Mouse (Mus musculus): ENCODE data around the gene Plvap.

Gene Plvap

DNA sequence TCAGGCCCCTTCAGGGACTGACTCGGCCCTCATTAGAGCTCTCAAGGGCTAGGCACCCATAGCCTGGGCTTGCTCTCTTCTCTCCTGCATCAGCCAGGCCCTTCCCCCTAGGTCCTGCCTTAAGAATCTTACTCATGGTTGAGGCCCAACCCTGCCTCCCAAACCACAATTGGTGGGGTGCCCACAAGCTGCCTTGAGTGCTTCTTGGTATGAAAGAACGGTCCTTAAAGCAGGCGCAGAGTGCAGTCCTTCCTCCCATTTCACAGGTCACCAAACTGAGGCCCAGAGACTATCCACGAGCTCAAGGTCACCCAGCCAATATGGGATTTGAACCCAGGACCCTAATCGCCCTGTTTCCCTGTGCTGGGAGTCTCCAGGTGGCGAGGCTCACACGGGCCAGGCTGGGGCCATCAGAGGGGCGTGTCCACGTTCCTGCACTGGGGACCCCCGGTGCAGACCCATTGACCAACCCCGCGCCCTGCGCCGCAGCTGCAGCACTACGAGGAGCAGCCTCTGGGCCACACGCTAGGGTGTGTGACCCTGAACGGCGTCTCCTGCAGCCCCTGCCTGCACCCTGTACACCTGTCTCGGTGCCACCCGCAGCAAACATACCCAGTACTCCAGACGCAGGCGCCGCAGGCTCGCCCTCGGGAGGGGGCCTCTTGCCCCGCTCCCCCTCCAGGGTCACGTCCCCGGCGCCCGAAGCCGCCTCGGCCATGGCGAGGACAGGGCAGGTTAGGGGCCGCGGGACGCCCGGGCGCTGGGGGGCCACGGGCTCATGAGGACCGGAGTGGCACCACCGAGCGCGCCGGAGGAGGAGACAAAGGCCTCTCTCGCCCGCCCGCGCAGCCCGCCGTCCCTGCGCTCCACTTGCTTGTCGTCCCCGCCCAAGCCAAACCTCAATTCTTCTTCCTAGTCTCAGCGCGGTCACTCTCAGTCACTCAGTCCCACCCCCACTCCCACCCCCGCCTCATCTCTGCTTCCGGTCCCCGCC is 26.1 kb downstream of the Plvap start, which contains the start of gene Ano8:
Ano8 (minus strand) TSS at position 822 of the 994 bp plus-strand sequence.
- DNase-seq = peak; percentile 86

DNA sequence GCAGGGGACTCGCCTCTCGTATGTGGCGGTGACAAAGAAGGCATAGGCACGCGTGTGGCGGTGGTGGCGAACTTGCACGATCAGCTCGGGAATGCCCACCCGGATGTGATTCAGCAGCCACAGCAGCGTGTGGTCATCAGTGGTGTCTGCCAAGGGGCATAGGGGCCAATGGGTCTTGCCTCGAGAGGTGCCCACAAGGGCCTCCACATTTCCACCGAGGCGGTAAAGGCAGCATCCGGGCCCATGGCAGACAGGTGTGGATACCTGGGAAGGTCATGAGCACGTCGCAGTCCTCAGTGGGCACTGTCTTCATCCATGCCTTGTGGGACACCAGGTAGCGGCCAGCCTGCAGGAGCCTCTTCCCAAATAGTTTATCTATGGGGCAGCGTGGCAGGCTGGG is 26.8 kb downstream of the Plvap start:
- DNase-seq = no peak

DNA sequence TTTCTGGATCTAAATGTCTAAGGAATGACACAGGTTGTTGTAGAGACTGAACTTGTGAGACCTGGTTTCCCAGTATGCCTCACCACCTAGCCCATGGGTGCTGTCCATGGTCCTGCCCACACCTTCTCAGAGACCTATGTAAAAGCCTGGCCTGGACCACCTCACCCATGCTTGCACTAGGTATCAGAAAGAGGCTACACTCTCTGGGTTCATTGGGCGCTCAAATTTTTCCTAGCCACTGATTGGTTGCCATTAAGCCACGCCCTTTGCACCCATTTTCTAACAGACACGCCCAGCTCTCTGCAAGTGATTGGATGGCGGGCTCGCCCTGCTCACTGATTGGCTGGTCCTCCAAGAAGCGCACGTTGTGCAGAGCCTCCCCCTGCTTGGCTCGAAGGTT is 27.6 kb downstream of the Plvap start:
- DNase-seq = no peak

DNA sequence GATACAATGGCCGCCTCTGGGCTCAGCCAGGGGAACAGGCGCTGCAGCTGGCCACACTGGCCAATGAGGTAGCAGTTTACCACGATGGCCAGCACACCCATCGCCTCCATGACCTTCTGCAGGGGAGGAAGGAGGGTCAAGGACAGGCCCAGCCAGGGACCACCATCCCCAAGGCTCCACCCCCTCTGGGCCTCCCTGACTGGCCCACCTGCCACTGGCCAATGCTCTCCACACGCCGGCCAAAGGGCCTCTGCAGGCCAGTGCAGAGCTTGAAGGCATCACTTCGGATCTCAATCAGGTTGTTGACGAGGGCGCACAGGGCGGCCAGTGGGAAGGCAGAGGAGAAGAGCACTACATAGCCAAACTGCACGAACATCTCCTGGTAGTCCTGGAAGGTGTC is 32.6 kb downstream of the Plvap start:
- DNase-seq = no peak

- DNase-seq = peak; percentile 67
Observed at GRCm38 (mm10) chr8:71477196-71477845, 34.2 kb downstream of the Plvap start.

DNA sequence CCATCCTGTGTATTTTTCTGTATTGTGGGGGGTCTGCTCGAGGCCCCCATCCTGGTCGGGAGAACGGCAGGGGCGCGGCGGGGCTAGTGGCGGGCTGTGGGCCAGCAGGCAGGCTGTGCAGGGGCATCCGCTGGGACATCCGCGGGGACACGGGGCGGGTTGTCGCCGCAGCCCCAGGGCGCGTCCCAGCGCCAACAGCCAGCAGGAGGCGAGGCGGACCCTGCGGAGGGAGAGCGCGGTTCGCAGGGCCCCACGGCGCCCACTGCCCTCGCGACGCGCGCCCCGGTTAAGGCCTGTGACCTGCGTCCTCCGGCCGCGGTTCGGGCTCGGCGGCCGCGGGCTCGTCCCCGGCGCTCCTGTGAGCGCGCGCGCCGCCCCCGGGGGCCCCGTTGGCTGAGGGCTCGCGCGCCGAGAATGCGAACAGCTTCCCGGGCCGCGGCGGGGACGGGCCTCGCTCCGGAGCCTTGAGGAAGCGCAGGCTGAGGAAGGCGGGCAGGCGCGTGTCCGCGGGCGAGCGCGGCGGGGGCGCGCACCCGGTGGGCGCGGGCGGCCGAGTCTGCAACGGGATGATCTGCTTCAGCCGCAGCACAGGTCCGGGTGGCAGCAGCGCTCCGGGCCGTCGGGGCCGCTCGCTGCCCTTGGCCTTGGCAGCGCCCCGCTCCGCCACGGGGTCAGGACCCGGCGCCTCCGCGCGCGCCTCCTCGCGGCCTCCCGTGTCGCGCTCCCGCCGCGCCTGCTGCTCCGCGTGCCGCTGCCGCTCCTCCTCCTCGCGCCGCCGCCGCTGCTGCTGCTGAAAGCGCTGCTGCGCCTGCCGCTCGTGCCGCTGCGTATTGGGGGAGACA is 35.2 kb downstream of the Plvap start:
- peak; percentile 85 for DNase-seq

DNA sequence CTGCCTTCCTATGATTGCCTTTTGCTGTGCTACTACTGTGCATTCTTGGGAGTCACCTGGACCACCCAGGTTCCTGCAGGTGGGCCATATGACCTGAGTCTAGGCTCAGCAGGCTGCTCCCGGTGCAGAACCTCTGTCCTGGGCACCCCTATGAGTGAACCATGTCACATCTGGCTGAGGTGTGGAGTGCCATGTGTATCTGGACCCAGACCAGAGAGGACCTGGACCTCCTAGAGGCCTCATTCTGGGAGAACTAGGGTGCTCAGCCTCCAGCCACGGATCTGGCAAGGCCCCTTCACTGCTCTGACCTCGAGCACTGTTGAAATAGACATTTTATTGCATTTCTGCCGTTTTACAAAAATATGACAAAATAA is 35.9 kb downstream of the Plvap start:
- DNase-seq = peak; percentile 67

- DNase-seq = peak; percentile 82
Observed at GRCm38 (mm10) chr8:71474785-71475701, 36.5 kb downstream of the Plvap start.

DNA sequence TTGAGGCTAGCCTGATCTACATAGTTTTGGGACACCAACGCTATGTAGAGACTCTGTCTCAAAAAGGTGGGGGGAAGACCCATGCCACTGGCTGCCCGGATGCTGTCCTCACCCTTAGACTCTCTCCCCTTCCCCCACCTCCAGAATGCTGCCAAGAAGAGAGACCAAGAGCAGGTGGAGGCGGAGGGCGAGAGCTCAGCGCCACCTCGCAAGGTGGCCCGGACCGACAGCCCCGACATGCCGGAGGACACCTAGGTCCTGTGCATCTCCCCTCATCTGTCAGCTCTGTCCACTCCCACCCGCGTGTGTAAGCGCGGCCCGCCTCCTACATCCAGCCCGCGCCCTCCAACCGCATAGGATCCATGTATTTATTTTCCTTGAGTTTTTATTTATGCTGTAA is 37.2 kb downstream of the Plvap start:
- DNase-seq = no peak

- DNase-seq = no peak
Observed at GRCm38 (mm10) chr8:71472601-71473386, 38.8 kb downstream of the Plvap start.

- no peak for DNase-seq
Observed at GRCm38 (mm10) chr8:71471861-71472260, 39.7 kb downstream of the Plvap start.

- DNase-seq = peak; percentile 55
Observed at GRCm38 (mm10) chr8:71470913-71471255, 40.7 kb downstream of the Plvap start.

GRCm38 (mm10) chr8:71470146-71470912 is 41.2 kb downstream of the Plvap start:
- peak; percentile 68 for DNase-seq

DNA sequence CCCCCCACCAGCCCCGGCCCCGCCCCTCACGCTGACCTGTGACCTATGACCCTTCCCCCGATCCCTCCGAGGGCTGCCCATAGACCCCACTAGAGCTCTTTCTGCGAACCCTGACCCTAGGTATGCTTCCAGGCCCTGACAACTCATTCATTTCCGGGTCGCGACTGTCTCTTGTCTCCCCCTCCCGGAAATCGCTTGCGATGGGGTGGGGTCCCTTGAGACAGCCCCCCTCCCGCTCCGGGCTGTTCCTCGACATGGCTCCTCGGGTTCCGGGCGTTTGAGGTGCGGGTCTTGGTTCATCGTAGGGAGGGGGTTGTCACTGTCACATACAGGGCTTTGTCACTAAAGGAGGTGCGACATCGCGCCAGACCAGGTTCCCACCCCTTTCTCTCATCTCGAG is 42.1 kb downstream of the Plvap start:
- peak; percentile 80 for DNase-seq

DNA sequence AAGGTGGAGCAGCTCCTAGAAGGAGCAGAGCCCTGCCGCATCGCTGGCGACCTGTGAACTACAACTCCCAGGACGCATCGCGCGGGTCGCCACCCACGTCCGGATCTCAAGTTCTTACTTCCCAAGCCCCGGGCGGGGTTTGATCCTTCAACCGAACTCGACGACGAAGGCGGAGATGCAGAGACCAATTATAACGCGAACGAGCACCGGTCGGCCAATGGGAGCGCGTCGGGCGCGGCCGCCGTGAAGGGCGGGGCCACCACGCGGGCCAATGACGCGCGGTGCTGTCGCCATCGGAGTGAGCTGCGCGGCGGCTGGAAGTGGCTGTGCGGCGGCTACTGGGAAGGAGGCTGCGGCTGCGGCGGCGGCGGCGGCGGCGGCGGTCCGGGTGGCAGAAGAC is 42.6 kb downstream of the Plvap start, which contains the start of gene Dda1:
Dda1 (plus strand) TSS at position 284 of the 400 bp plus-strand sequence.
- peak; percentile 98 for DNase-seq

DNA sequence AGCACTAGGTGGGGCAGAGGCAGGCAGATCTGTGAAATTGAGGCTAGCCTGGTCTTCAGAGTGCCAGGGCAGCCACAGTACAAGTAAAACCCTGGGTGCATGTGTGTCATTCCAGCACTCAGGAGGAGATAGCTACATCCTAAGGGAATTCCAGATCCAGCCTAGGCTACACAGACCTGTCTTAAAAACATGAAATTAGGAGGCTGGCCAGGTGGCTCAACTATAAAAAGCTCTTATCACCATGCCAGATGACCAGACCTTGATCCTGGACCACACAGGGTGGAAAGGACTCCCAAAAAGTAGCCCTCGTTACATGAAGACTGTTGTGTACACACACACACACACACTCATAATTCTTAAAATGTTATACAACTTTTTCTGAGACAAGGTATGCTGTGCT is 43.6 kb downstream of the Plvap start:
- peak; percentile 63 for DNase-seq

- DNase-seq = peak; percentile 51
Observed at GRCm38 (mm10) chr8:71467201-71467600, 44.4 kb downstream of the Plvap start.

GRCm38 (mm10) chr8:71466198-71466597 is 45.4 kb downstream of the Plvap start:
- peak; percentile 70 for DNase-seq

DNA sequence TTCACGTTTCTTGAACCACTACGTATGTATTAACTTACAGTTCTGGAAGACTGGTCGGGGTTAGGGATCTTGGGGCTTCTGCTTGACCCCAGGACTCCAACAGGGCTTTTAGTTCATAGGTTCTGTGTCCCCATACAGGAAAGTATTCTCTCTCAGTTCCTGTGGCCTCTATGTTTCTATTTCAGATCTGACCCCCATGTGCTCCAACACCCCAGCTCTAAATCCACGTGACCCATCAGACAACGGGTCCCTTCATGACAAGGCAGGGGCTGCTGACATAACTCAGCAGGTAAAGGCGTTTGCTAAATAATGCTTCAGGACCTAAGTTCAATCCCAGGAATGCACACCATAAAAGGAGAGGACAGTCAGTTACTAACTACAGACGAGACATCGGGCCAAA is 45.8 kb downstream of the Plvap start:
- DNase-seq = peak; percentile 75

Measured in cerebellum, adult 9-10 months (tissue).